In the genomic region with DNA sequence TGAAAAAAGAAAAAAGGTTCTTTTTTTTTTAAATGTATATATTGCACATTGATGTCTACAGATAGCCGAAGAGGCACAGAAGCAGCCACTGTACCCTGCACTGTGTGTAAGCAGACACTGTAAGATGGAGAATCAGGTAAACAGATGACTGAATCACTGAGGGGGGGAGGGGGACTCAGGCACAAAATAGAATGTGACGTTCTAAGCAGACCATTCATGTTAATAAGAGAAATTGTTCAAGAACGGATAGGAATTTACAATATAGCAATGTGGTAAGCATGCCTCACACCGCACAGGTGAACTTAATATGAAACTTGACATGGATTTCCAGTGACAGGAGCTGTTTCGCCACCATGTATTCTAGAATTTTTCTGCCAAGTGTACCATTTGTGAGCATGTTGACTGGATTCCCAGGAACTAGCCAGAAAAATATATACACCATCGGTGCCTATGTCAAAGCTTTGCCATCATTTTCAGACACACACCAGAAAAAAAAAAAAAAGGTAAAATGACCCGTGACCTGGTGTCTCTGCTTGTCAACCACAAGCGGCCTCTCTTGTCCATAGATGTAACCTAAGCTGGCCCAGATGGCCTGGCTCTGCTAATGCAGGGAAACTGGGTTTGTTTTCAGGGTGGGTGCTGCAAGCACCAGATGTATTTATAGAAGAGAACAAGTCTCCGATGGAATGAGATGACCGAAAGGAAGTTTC, we compare ENCODE assay signal across 8 mouse cellular contexts. TPM values are rescaled to one million over a fixed set of nuclear protein-coding genes. Genes with fewer than 3 reads are reported as not detected.
A peak's percentile ranks its signal among the peaks of the same experiment; 100 is the strongest.
DNase-seq lines count a peak whose midpoint lies in the region; ATAC-seq lines count a peak whose summit lies in the region.

No protein-coding gene starts in this region.

- no peaks in the 10 kb centered on the region for H3K36me3 ChIP-seq in limb, embryonic 11.5 days (ENCODE audit: control insufficient read depth, insufficient read depth, low read length)
- H3K36me3 ChIP-seq in limb, embryonic 10.5 days = no peaks in the 10 kb centered on the region
- no peaks in the 10 kb centered on the region for H3K36me3 ChIP-seq in hindbrain, embryonic 14.5 days (replicated peaks; ENCODE audit: control insufficient read depth, insufficient read depth)
- H3K36me3 ChIP-seq in midbrain, embryonic 13.5 days = peaks cover 14% of the 10 kb centered on the region

- peak overlapping the region; percentile 90; the same call in 1 of the 2 replicates for H3K4me2 ChIP-seq in limb, embryonic 11.5 days (ENCODE audit: low read depth, severe bottlenecking)
- H3K4me2 ChIP-seq in hindbrain, embryonic 14.5 days (replicated peaks) = peak overlapping the region; percentile 76
- peak overlapping the region; percentile 74 for H3K4me2 ChIP-seq in midbrain, embryonic 13.5 days (replicated peaks)

- WGBS in limb, embryonic 11.5 days = 76% methylated on average over 10 of the region's 10 CpGs
- WGBS in limb, embryonic 10.5 days = 73% methylated on average over 10 of the region's 10 CpGs
- WGBS in hindbrain, embryonic 14.5 days = 45% methylated on average over 10 of the region's 10 CpGs
- 55% methylated on average over 10 of the region's 10 CpGs for WGBS in midbrain, embryonic 13.5 days

- H3K4me3 ChIP-seq in limb, embryonic 11.5 days (ENCODE audit: low read depth, low read length) = no peak overlapping the region
- H3K4me3 ChIP-seq in limb, embryonic 10.5 days = no peak overlapping the region
- H3K4me3 ChIP-seq in hindbrain, embryonic 14.5 days (replicated peaks; ENCODE audit: low read length) = peak overlapping the region; percentile 81
- peak overlapping the region; percentile 95 for H3K4me3 ChIP-seq in midbrain, embryonic 13.5 days (replicated peaks)

- no peaks in the 10 kb centered on the region for H3K27me3 ChIP-seq in limb, embryonic 11.5 days (ENCODE audit: control insufficient read depth, insufficient read depth, low read length)
- no peaks in the 10 kb centered on the region for H3K27me3 ChIP-seq in limb, embryonic 10.5 days (ENCODE audit: low read depth, poor library complexity, severe bottlenecking)
- no peaks in the 10 kb centered on the region for H3K27me3 ChIP-seq in hindbrain, embryonic 14.5 days (ENCODE audit: control insufficient read depth, insufficient read depth, low read length)
- no peaks in the 10 kb centered on the region for H3K27me3 ChIP-seq in midbrain, embryonic 13.5 days

- no peaks in the 10 kb centered on the region for H3K9me3 ChIP-seq in limb, embryonic 11.5 days (ENCODE audit: control insufficient read depth, low read length)
- H3K9me3 ChIP-seq in limb, embryonic 10.5 days (replicated peaks) = no peaks in the 10 kb centered on the region
- 0 out of 2 replicates have a peak, but pooled peaks cover 3% of the 10 kb centered on the region for H3K9me3 ChIP-seq in hindbrain, embryonic 14.5 days (ENCODE audit: control insufficient read depth, low read length)
- H3K9me3 ChIP-seq in midbrain, embryonic 13.5 days = peaks cover 12% of the 10 kb centered on the region; the same call in 1 of the 2 replicates

- ATAC-seq in limb, embryonic 11.5 days (ENCODE audit: insufficient number of reproducible peaks, low FRiP score, low TSS enrichment, low read depth) = no peak
- no peak for ATAC-seq in hindbrain, embryonic 14.5 days (ENCODE audit: low FRiP score)
- no peak for ATAC-seq in midbrain, embryonic 13.5 days

- H3K27ac ChIP-seq in limb, embryonic 11.5 days (replicated peaks; ENCODE audit: low read depth, low read length) = no peak overlapping the region
- no peak overlapping the region for H3K27ac ChIP-seq in limb, embryonic 10.5 days
- 0 out of 2 replicates have a peak overlapping the region, but pooled peaks have one; percentile 26 for H3K27ac ChIP-seq in hindbrain, embryonic 14.5 days
- H3K27ac ChIP-seq in midbrain, embryonic 13.5 days = no peak overlapping the region

- no peak overlapping the region for H3K9ac ChIP-seq in limb, embryonic 11.5 days (ENCODE audit: low read length)
- H3K9ac ChIP-seq in hindbrain, embryonic 14.5 days = peak overlapping the region; percentile 98
- peak overlapping the region; percentile 100 for H3K9ac ChIP-seq in midbrain, embryonic 13.5 days (replicated peaks)

- H3K4me1 ChIP-seq in limb, embryonic 11.5 days (ENCODE audit: control insufficient read depth, insufficient read depth, low read length) = 0 out of 2 replicates have a peak, but pooled peaks cover 3% of the 10 kb centered on the region
- peaks cover 15% of the 10 kb centered on the region for H3K4me1 ChIP-seq in limb, embryonic 10.5 days
- peaks cover 19% of the 10 kb centered on the region; the same call in 1 of the 2 replicates for H3K4me1 ChIP-seq in hindbrain, embryonic 14.5 days (replicated peaks; ENCODE audit: control insufficient read depth, insufficient read depth, low read length)
- H3K4me1 ChIP-seq in midbrain, embryonic 13.5 days (replicated peaks) = peaks cover 21% of the 10 kb centered on the region

- no peak for DNase-seq in limb, embryonic 11.5 days (ENCODE audit: low spot score)
- no peak for DNase-seq in limb, embryonic 10.5 days (ENCODE audit: low spot score)
- DNase-seq in embryo, embryonic 10 days (ENCODE audit: low spot score) = peak; percentile 55
- peak; percentile 32 for DNase-seq in hindbrain, embryonic 14.5 days (ENCODE audit: low spot score)
- DNase-seq in adipocyte (ENCODE audit: low spot score) = no peak
- no peak for DNase-seq in spleen, postnatal 10 days (ENCODE audit: low spot score in 2 of 2)
- DNase-seq in spleen, postnatal 14 days (ENCODE audit: low spot score in 2 of 2) = no peak

RNA-seq across cellular contexts. Expression of gene Tspan13, which starts 1.6 kb away (rescaled TPM):
- polyA plus RNA-seq in limb, embryonic 11.5 days (2014; fragmentation: Nextera tagmentation; extraction: Ambion mirVana) = 54.7 and 57.6 TPM in 2 replicates
- polyA plus RNA-seq in limb, embryonic 10.5 days (2016; fragmentation: Nextera tagmentation; extraction: Ambion mirVana) = 47.2 and 57.7 TPM in 2 replicates
- 348 and 382 TPM in 2 replicates for polyA plus RNA-seq in hindbrain, embryonic 14.5 days (2014; fragmentation: Nextera tagmentation; extraction: Ambion mirVana)
- polyA plus RNA-seq in midbrain, embryonic 13.5 days (2015; fragmentation: Nextera tagmentation; extraction: Ambion mirVana) = 361 and 381 TPM in 2 replicates

RNA-seq across cellular contexts. Expression of gene Agr2, which starts 48.0 kb away (rescaled TPM):
- not detected in 2 replicates for polyA plus RNA-seq in limb, embryonic 11.5 days (2014; fragmentation: Nextera tagmentation; extraction: Ambion mirVana)
- not detected in 2 replicates for polyA plus RNA-seq in limb, embryonic 10.5 days (2016; fragmentation: Nextera tagmentation; extraction: Ambion mirVana)
- polyA plus RNA-seq in hindbrain, embryonic 14.5 days (2014; fragmentation: Nextera tagmentation; extraction: Ambion mirVana) = not detected in 2 replicates
- 0.98 and 1.3 TPM in 2 replicates for polyA plus RNA-seq in midbrain, embryonic 13.5 days (2015; fragmentation: Nextera tagmentation; extraction: Ambion mirVana)

Comparison
In these comparisons a context has a peak if more than half of its experiments do, and no peak if none do; other contexts are left out.
1. DNase-seq: peak in embryo, embryonic 10 days (single experiment) and hindbrain, embryonic 14.5 days (single experiment); none in limb, embryonic 11.5 days (single experiment), limb, embryonic 10.5 days (single experiment), adipocyte (single experiment), spleen, postnatal 10 days (0 of 2) and spleen, postnatal 14 days (0 of 2).
2. H3K4me3 ChIP-seq: peak in hindbrain, embryonic 14.5 days (single experiment) and midbrain, embryonic 13.5 days (single experiment); none in limb, embryonic 11.5 days (single experiment) and limb, embryonic 10.5 days (single experiment).
3. Peak in every context shown above with its lines, with median percentiles within 50 percentile points of each other: H3K4me2 ChIP-seq.